Mouse (Mus musculus) liver, postnatal 0 days (tissue): ENCODE data around the gene Ubxn6.
A peak's percentile ranks its signal among the peaks of the same experiment; 100 is the strongest.

Experiments
- CTCF ChIP-seq: sonication (generic); IDR thresholded peaks from 2 replicates; pipeline ENCODE4 v1.5.1; 2016; ENCODE audit warnings: antibody characterized with exemption, low read depth
- EP300 ChIP-seq: IDR thresholded peaks from 2 replicates; pipeline ENCODE4 v1.6.1; 2016; ENCODE audit warnings: antibody characterized with exemption, low read depth, mild to moderate bottlenecking

DNA sequence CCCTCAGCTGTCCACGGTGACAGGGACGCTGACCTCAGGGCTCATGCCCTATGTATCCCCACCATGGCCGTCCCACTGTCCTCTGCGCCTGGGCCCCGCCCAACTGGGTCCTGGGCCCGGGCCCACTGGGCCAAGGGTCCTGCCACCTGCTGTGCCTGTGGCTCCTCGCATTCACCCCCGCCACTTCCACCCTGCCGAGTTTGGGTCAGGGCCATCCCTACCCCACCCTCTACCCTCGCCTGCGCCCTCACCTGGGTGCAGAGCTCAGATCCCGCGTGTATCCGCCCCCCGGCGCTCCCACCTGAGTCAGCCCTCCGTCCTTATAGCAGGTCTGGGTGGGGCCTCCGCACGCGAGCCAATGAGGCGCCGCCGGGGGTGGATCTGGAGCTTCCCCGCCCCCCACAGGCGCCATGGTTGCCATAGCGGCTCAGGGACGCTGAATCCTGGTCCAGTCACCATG lies 42.5 kb upstream of the Ubxn6 start, which contains the start of gene Plin5:
- TF ChIP-seq CTCF (no peak), EP300 (peak; percentile 79)
